Mouse (Mus musculus): ENCODE results near the gene Dph1. TPM values are rescaled to one million over a fixed set of nuclear protein-coding genes. Genes with fewer than 3 reads are reported as not detected.

Dph1 gene
- polyA plus RNA-seq, 1 experiment from 2014 or later: 18.4 TPM

GRCm38 (mm10) chr11:75152603-75153557, 38.2 kb downstream of the Dph1 start:
- Histone ChIP-seq H3K9me3 (no peaks in the 10 kb centered on the region), H3K27me3 (replicated peaks) (no peaks in the 10 kb centered on the region), H3K4me2 (no peak overlapping the region), H3K4me1 (peaks cover 41% of the 10 kb centered on the region), H3K27ac (peak overlapping the region; percentile 64), H3K9ac (no peak overlapping the region), H3K4me3 (replicated peaks) (no peak overlapping the region), H3K36me3 (peaks cover 4% of the 10 kb centered on the region; the same call in 1 of the 2 replicates)
- WGBS: 42% methylated on average over 18 of the region's 18 CpGs
- ATAC-seq (ENCODE audit: insufficient read depth, low FRiP score, low read depth): no peak

- no peak overlapping the region for H3K27ac ChIP-seq
- no peaks in the 10 kb centered on the region for H3K27me3 ChIP-seq (replicated peaks)
- no peak overlapping the region for H3K4me2 ChIP-seq
- peaks cover 4% of the 10 kb centered on the region; the same call in 1 of the 2 replicates for H3K36me3 ChIP-seq
- H3K9ac ChIP-seq: no peak overlapping the region
- peaks cover 29% of the 10 kb centered on the region for H3K4me1 ChIP-seq
- H3K4me3 ChIP-seq (replicated peaks): no peak overlapping the region
- WGBS: 57% methylated on average over 1 of the region's 1 CpGs
- H3K9me3 ChIP-seq: no peaks in the 10 kb centered on the region
- ATAC-seq (ENCODE audit: insufficient read depth, low FRiP score, low read depth): no peak
Observed at GRCm38 (mm10) chr11:75150346-75150745, 40.7 kb downstream of the Dph1 start.

- no peak overlapping the region for H3K9ac ChIP-seq
Observed at GRCm38 (mm10) chr11:75148332-75149035, 42.6 kb downstream of the Dph1 start.

GRCm38 (mm10) chr11:75147846-75148168, 43.2 kb downstream of the Dph1 start:
- peak; percentile 83 for ATAC-seq (ENCODE audit: insufficient read depth, low FRiP score, low read depth)
- Histone ChIP-seq H3K9ac (no peak overlapping the region), H3K4me2 (no peak overlapping the region), H3K4me1 (peaks cover 19% of the 10 kb centered on the region), H3K27ac (peak overlapping the region; percentile 91), H3K36me3 (peaks cover 14% of the 10 kb centered on the region; the same call in 1 of the 2 replicates), H3K9me3 (no peaks in the 10 kb centered on the region), H3K27me3 (replicated peaks) (no peaks in the 10 kb centered on the region), H3K4me3 (replicated peaks) (no peak overlapping the region)
- 19% methylated on average over 3 of the region's 3 CpGs for WGBS

More at GRCm38 (mm10) chr11:75148332-75149035, 42.6 kb downstream of the Dph1 start:
- no peaks in the 10 kb centered on the region for H3K27me3 ChIP-seq (replicated peaks)
- ATAC-seq (ENCODE audit: insufficient read depth, low FRiP score, low read depth): no peak; the same call in 1 of the 2 replicates
- H3K27ac ChIP-seq: peak overlapping the region; percentile 91
- no peaks in the 10 kb centered on the region for H3K9me3 ChIP-seq
- H3K4me3 ChIP-seq (replicated peaks): no peak overlapping the region
- H3K4me1 ChIP-seq: peaks cover 23% of the 10 kb centered on the region
- H3K36me3 ChIP-seq: peaks cover 14% of the 10 kb centered on the region; the same call in 1 of the 2 replicates
- 80% methylated on average over 9 of the region's 11 CpGs for WGBS
- no peak overlapping the region for H3K4me2 ChIP-seq

- no peak overlapping the region for H3K9ac ChIP-seq
- peak; percentile 75 for ATAC-seq (ENCODE audit: insufficient read depth, low FRiP score, low read depth)
- peak overlapping the region; percentile 91 for H3K27ac ChIP-seq
- peaks cover 22% of the 10 kb centered on the region for H3K4me1 ChIP-seq
- peaks cover 14% of the 10 kb centered on the region; the same call in 1 of the 2 replicates for H3K36me3 ChIP-seq
- H3K4me2 ChIP-seq: no peak overlapping the region
- 19% methylated on average over 11 of the region's 11 CpGs for WGBS
- H3K27me3 ChIP-seq (replicated peaks): no peaks in the 10 kb centered on the region
- H3K4me3 ChIP-seq (replicated peaks): no peak overlapping the region
- no peaks in the 10 kb centered on the region for H3K9me3 ChIP-seq
Observed at GRCm38 (mm10) chr11:75147106-75147845, 43.8 kb downstream of the Dph1 start.

- no peaks in the 10 kb centered on the region for H3K9me3 ChIP-seq
- H3K4me3 ChIP-seq (replicated peaks): no peak overlapping the region
- H3K27ac ChIP-seq: no peak overlapping the region
- no peak overlapping the region for H3K4me2 ChIP-seq
- no peak overlapping the region for H3K9ac ChIP-seq
- no peak for ATAC-seq (ENCODE audit: insufficient read depth, low FRiP score, low read depth)
- H3K36me3 ChIP-seq: peaks cover 14% of the 10 kb centered on the region; the same call in 1 of the 2 replicates
- H3K27me3 ChIP-seq (replicated peaks): no peaks in the 10 kb centered on the region
- H3K4me1 ChIP-seq: peaks cover 35% of the 10 kb centered on the region
- WGBS: 69% methylated on average over 2 of the region's 2 CpGs
Observed at GRCm38 (mm10) chr11:75145841-75146240, 45.2 kb downstream of the Dph1 start.

GRCm38 (mm10) chr11:75142749-75143148, 48.3 kb downstream of the Dph1 start:
- Histone ChIP-seq H3K27ac (peak overlapping the region; percentile 90; the same call in 1 of the 2 replicates), H3K9ac (no peak overlapping the region), H3K4me2 (no peak overlapping the region), H3K27me3 (replicated peaks) (no peaks in the 10 kb centered on the region), H3K9me3 (no peaks in the 10 kb centered on the region), H3K4me1 (peaks cover 54% of the 10 kb centered on the region), H3K36me3 (peaks cover 10% of the 10 kb centered on the region; the same call in 1 of the 2 replicates), H3K4me3 (replicated peaks) (no peak overlapping the region)
- WGBS: 74% methylated on average over 4 of the region's 4 CpGs
- ATAC-seq (ENCODE audit: insufficient read depth, low FRiP score, low read depth): no peak

- Histone ChIP-seq H3K4me3 (replicated peaks) (no peak overlapping the region), H3K4me1 (peaks cover 51% of the 10 kb centered on the region), H3K9ac (no peak overlapping the region), H3K4me2 (no peak overlapping the region), H3K9me3 (no peaks in the 10 kb centered on the region), H3K27me3 (replicated peaks) (no peaks in the 10 kb centered on the region), H3K36me3 (peaks cover 10% of the 10 kb centered on the region; the same call in 1 of the 2 replicates), H3K27ac (peak overlapping the region; percentile 90)
- peak; percentile 51; the same call in 1 of the 2 replicates for ATAC-seq (ENCODE audit: insufficient read depth, low FRiP score, low read depth)
- 26% methylated on average over 1 of the region's 1 CpGs for whole genome bisulfite sequencing
Observed at GRCm38 (mm10) chr11:75141913-75142312, 49.1 kb downstream of the Dph1 start.

GRCm38 (mm10) chr11:75141038-75141437, 50.0 kb downstream of the Dph1 start:
- no peaks in the 10 kb centered on the region for H3K9me3 ChIP-seq
- no peak for ATAC-seq (ENCODE audit: insufficient read depth, low FRiP score, low read depth)
- H3K27ac ChIP-seq: peak overlapping the region; percentile 90
- H3K36me3 ChIP-seq: peaks cover 10% of the 10 kb centered on the region; the same call in 1 of the 2 replicates
- WGBS: 48% methylated on average over 3 of the region's 3 CpGs
- H3K9ac ChIP-seq: no peak overlapping the region
- no peaks in the 10 kb centered on the region for H3K27me3 ChIP-seq (replicated peaks)
- no peak overlapping the region for H3K4me2 ChIP-seq
- H3K4me1 ChIP-seq: peaks cover 53% of the 10 kb centered on the region
- no peak overlapping the region for H3K4me3 ChIP-seq (replicated peaks)

GRCm38 (mm10) chr11:75140431-75140830, 50.6 kb downstream of the Dph1 start:
- 55% methylated on average over 5 of the region's 5 CpGs for WGBS
- no peak for ATAC-seq (ENCODE audit: insufficient read depth, low FRiP score, low read depth)
- no peak overlapping the region for H3K4me2 ChIP-seq
- H3K9me3 ChIP-seq: no peaks in the 10 kb centered on the region
- H3K4me1 ChIP-seq: peaks cover 53% of the 10 kb centered on the region
- no peak overlapping the region for H3K4me3 ChIP-seq (replicated peaks)
- no peaks in the 10 kb centered on the region for H3K27me3 ChIP-seq (replicated peaks)
- peak overlapping the region; percentile 90 for H3K27ac ChIP-seq
- H3K36me3 ChIP-seq: peaks cover 10% of the 10 kb centered on the region; the same call in 1 of the 2 replicates
- no peak overlapping the region for H3K9ac ChIP-seq

Measured in stomach, embryonic 15.5 days (tissue).